Mouse (Mus musculus): ENCODE results near the gene Ifi204.
"Not testable (repeated sequence)": the region's sequence is repeated elsewhere in the genome, so short reads cannot be mapped to it uniquely, and the experiment has no call there.

Gene Ifi204

DNA sequence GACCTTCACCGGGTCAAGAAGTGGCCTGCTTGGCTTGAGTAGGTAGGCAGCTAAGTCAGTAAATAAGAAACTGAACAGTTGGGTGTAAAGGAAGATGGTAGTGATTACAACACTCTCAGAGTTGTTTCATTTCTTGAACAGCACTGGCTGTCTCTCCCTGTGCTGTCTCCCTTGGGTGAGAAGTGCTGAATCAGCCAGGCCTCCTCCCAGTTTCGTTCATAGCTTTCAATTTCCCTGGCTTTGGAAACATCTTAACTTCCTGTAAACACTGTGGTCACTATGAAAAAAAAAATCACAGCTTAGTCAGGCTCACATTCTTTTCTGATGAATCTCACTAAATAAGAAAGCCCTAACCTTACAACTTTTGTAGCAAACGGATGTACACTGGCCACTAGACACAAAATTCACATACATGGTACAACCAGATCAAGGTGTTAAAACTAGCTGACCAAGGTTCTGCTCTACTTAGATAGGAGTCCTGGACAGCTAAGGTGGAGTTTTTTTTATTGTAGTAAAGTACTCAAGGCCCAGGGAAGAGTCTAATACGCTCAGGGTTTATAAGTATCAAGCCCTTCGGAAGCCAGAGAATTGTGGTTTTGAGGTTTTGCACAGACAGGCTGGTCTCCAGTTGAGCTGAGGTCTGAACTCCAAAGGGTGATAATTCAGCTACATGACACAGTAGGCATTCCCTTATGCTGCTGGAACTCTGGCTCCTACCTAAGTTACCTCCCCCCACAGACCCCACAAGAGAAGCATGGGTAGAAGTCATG is at the start of gene Ifi204:
Gene Ifi204, minus strand, starts transcription at position 96 of the 770 bp plus-strand sequence.
- DNase-seq (ENCODE audit: extremely low spot score, low spot score): not testable (repeated sequence)

GRCm38 (mm10) chr1:173809294-173809693 is 42.6 kb upstream of the Ifi204 start:
- DNase-seq (ENCODE audit: extremely low spot score, low spot score): not testable (repeated sequence)

- not testable (repeated sequence) for DNase-seq (ENCODE audit: extremely low spot score, low spot score)
Measured at GRCm38 (mm10) chr1:173802689-173803281, 36.0 kb upstream of the Ifi204 start.

DNA sequence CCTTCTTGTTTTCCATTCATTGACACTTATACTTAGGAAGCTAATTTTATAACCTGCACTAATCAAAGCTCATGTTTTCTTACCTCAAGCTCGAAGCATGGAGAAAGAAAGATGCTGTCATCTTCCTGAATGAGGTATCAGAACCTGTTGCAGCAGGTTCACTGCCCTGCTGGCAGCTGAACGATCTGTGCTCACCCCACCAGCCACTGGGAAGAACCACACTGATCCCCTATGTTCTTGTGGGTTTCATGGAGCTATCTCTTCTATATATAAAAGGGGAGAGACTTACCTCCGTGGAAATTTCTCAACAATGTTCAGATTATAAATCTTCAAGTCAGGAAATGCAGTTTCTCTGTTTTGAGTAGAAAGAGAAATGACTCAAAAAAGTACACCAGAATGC is 35.5 kb upstream of the Ifi204 start:
- not testable (repeated sequence) for DNase-seq (ENCODE audit: extremely low spot score, low spot score)

DNA sequence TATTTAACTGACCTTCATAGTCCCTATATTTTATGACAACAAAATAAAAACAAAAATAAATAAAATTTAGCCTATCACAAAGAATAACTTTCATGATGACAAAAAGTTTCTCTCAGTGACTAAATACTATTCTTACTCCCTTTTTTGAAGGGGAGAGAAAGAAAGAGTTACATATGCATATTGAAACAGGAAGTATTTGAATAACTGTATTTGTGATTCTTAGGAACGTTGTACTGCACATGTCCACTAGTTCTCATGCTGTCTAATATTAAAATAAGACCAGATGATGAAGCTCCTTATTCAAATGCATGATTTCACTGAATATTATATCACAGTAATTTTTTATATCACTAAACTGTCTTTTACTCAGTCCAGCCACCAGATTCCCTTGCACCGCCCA is 35.0 kb upstream of the Ifi204 start:
- DNase-seq (ENCODE audit: extremely low spot score, low spot score): not testable (repeated sequence)

DNA sequence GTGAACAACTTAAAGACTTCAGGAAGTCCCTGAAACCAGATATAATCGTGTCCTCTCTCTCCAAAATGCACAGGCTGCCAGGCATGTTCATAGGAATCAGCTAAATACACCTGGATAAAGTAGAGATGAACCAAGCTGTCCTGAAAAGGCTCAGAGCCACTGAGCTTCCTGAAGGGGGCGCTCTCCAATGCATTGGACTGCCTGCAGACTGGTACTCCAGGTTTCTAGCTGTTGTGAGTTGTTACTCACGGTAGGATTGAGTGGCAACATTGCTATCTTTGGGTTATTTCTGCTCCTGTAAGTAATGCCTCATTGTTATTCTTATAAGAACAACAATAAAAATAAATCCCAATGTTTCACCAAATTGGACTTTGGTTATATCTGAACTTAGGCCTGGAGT is 6.7 kb upstream of the Ifi204 start:
- DNase-seq (ENCODE audit: extremely low spot score, low spot score): not testable (repeated sequence)

GRCm38 (mm10) chr1:173760032-173760431 is 6.7 kb downstream of the Ifi204 start:
- DNase-seq (ENCODE audit: extremely low spot score, low spot score): not testable (repeated sequence)

DNA sequence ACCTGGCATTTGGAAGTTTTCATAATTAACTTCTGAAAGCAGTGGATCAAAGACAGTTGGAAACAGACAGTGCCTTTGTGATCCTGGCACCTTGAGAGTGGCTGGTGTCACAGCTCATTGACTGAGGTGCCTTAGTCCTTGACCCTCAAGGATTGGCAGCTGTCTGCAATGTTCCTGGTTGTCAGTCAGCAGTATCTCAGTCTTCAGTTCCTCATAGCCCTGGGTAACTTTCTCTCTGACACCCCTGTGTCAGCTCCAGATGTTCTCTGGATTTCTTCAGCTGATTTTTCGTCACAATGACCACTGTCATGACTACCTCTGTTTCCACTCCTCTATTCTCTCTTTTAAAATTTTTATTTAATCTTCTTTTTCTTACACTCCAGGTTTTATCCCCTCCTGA is 24.5 kb downstream of the Ifi204 start:
- no peak for DNase-seq (ENCODE audit: extremely low spot score, low spot score)

- no peak for DNase-seq (ENCODE audit: extremely low spot score, low spot score)
Measured at GRCm38 (mm10) chr1:173741656-173742055, 25.1 kb downstream of the Ifi204 start, which contains the start of gene Ifi207. TSS of gene Ifi207 (minus strand) at chr1:173741747.

- DNase-seq (ENCODE audit: extremely low spot score, low spot score): no peak
Measured at GRCm38 (mm10) chr1:173740537-173740936, 26.2 kb downstream of the Ifi204 start.

DNA sequence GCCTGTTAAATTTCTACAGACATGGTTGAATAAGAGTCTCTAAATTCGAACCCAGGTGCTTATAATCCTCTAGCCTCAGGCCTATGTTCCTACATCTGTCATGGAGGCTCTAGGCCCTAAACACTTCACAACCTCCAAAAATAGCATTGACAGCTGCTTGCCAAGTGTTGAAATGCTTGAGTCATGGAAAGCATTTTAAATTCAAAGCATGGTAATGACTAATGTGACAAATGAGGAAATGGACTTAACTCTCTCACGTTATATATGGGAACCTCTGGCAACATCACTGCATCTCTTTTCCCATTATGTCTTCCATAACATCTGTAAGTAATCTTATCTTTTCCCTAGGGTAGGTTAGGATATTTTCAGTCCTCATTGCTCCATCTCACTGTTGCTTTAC is 29.8 kb downstream of the Ifi204 start:
- no peak for DNase-seq (ENCODE audit: extremely low spot score, low spot score)

DNA sequence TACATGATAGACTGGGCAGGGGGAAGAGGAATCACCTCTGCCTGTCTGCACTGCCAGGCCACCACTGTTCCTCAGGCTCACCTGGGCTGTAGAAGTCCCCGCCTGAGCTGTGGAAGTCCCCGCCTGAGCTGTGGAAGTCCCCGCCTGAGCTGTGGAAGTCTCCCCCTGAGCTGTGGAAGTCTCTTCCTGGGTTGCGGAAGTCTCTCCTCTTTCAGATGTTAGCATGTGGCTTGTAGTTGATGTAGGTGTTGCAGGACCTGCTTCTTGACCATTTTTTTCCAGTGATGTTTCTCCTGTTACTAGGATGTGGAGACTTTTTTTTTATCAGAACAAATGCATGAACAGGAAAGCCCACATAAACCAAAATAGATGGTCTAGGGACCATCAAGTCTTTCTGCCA is 31.7 kb downstream of the Ifi204 start:
- DNase-seq (ENCODE audit: extremely low spot score, low spot score): not testable (repeated sequence)

DNA sequence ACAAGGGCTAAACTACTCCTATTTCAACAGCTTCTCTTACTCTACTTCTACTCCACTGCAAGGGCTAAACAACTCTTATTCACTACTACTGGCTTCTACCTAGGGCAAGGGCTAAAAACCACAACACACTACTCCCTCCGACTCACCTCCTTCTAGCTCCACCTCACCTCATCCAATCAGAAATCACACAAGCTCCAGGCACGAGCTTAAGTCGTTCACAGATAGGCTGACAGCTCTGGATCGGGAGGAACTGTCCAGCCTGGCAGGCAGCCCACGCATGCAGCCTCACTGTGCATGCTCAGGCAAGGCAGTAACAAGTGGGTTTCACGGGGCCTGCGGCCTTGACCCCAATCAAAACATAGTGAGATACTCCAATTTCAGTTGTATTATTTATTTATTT is 33.5 kb downstream of the Ifi204 start:
- no peak for DNase-seq (ENCODE audit: extremely low spot score, low spot score)

Measured in neural tube, embryonic 10.5 days (tissue).